Mouse (Mus musculus) frontal cortex, postnatal 10 days (tissue): ENCODE results near the gene Hsf2.
"Not testable (repeated sequence)": the region's sequence is repeated elsewhere in the genome, so short reads cannot be mapped to it uniquely, and the experiment has no call there.

ENCODE experiments used
- DNase-seq, 2 experiments: peaks; one replicate each; pipeline ENCODE4 v3.0.0; 2022; ENCODE audit warnings: low spot score in 2 of 2, mixed read lengths in 1 of 2

Gene Hsf2

DNA sequence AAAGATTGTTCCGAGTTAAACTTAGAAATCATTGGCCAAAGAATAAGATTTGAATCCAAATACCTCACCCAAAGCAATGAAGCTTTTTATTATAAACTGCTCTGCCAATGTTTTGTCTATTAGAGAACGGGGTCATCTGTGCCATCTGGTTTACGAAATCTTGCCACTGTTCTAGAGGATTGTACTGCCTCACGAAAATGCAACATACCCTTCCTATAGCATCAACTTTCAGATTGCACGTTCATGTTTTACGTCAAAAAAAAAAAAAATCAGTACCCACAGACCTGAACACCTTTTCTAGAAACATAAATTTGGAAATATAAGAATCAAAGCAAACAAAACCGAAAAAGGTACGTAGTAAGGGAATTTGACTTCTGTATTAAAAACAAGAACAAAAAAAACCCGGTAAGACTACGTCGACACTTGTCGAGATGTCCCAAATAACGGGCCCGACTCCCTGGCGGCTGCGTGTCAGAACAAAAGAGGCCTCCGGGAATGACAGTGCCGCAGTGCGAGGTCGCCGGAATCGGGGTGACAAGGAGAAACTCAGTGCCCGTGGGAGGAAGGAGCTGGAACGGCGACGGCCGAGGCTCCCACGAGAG, 45.5 kb downstream of the Hsf2 start:
- no peak for DNase-seq

DNA sequence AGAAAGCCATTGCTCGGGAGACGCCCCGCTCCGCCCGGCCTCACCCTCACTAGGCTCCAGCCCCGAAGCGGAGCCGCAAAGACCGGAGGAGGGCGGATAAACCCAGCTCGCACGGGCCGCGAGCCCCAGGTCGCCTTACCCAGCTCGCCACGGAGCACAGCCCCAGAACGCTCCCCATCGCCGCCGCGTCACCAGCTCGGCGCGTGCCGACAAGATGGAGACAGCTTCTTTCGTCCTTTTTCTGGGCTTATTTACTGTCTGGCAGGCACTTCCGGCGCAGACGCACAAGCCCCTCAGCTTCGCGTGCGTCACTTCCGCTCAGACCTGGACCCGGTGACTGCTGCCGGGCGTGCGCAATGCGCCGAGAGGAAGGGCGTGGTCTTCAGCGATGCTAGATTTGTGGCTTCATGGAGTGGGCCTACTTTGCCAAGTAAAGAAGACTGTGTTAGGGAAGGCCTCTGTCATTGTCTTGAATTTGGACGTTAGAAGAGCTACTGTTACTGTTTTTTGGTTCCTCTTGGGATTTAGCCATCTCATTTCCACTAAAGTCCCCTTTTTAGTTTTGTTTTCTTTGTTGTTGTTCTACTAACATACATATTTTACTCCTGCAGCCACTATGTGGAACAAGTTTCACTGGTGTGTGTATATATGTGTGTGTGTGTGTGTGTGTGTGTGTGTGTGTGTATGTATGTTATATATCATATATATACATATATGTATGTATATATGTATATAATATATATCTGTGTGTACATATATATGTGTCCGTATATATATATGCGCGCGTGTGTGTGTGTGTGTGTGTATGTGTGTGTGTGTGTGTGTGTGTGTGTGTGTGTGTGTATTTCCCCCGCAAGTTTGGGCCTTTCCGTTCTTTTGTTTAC, 46.3 kb downstream of the Hsf2 start, which contains the start of gene Serinc1:
Gene Serinc1 (minus strand): TSS at position 313 of the 884 bp plus-strand sequence.
- peak; percentile 93 to 94 for DNase-seq

DNA sequence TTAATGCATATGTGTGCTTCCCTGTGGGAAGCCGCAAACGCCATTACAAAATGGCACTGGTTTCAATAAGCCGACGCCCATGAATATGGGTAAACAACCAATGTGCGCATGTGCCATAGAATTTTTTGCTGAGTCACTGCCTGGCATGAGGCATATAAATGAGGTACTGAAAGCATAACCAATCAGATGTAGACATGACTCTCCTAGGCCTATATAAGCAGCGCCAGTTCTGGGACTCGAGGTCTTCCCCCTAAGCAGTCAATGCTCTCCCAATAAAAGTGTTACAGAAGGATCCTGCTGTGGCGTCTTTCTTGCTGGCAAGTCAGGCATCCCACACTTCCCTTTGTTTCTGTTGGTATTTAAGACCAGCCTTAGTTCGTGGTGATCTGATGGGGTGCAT, 57.7 kb downstream of the Hsf2 start:
- DNase-seq, result not testable (repeated sequence)

DNA sequence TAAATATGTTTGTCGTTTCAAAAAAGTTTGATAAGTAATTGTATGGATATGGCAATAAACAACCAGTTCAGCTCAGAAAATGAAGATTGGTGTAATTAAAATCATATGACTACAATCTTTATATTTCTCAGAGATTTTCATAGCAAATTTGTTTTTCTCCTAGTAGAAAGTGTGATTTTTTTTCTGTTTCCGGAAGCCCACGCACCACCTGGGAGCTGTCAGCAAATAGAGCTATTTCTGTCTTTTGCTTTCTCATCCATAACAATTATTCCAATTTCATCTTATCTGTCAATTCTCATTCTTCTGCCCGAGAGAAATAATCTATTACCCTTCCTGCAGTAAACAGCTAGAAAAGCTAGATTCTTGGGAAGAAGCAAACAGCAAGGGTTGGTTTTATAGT, 63.4 kb downstream of the Hsf2 start:
- DNase-seq, result no peak

DNA sequence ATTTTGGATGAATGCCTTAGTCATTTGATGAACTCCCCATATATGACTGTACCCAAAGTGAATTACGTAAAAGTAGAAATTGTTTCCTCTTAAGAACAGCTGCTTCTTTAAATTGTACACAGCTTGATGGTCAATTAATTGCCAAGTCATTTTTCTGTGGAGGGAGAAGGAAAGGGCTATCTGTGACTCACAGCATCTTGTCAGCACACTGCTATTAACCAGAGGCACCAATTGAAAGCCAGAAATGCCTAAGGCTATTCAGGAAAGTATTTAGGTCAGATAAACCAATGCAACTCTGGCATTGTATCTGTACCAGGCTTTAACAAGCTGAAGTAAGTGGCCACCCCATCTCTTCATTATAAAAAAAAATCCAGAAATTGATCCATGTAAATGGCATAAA, 67.5 kb downstream of the Hsf2 start:
- DNase-seq, result no peak

DNA sequence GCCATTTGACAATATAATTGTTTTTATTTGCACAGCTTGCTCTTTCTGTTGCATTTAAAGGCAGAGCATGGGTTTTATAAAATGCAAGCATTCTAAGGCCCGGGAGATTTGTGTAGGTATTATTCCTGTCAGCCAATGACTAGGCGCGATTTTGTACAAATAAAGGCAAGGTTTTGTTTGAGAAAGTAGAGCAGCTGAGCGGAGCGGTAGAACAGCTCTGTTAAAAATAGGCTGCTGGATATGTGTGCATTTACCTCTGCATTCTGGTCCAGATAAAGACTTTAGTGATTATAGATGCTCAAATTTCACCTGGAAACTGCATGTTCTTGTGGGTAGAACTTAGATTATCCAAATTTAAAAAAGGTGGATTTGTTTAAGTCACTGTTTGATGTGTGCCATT, 71.4 kb downstream of the Hsf2 start:
- no peak for DNase-seq
